Mouse (Mus musculus) limb, embryonic 12.5 days (tissue): ENCODE measurements around the gene Col19a1. TPM values are rescaled to one million over a fixed set of nuclear protein-coding genes. Genes with fewer than 3 reads are reported as not detected.

Source experiments
- ATAC-seq: fragments of 200-750 bp; cut with Nextera tagmentation; 2 replicates; pipeline ENCODE4 v1.8.0; 2017; ENCODE audit warnings: low read depth, moderate TSS enrichment; ENCODE audit not compliant: insufficient number of reproducible peaks, insufficient read depth, low FRiP score, low TSS enrichment
- H3K27ac ChIP-seq: fragments of 300-500 bp; sonication (generic); 2 replicates; pipeline ENCODE4 v1.5.1; 2016; ENCODE audit warnings: mild to moderate bottlenecking, moderate library complexity
- H3K27me3 ChIP-seq: fragments of 300-500 bp; sonication (generic); 2 replicates; pipeline ENCODE4 v1.6.1; 2016; ENCODE audit warnings: mild to moderate bottlenecking, moderate library complexity
- H3K36me3 ChIP-seq: fragments of 300-500 bp; sonication (generic); 2 replicates; pipeline ENCODE4 v1.6.1; 2016; ENCODE audit warnings: mild to moderate bottlenecking, moderate library complexity
- H3K4me1 ChIP-seq: fragments of 300-500 bp; sonication (generic); replicated peaks from 2 replicates; pipeline ENCODE4 v1.6.1; 2016
- H3K4me2 ChIP-seq: fragments of 300-500 bp; sonication (generic); 2 replicates; pipeline ENCODE4 v1.6.1; 2016; ENCODE audit warnings: mild to moderate bottlenecking, moderate library complexity
- H3K4me3 ChIP-seq: fragments of 300-500 bp; sonication (generic); replicated peaks from 2 replicates; pipeline ENCODE4 v1.5.1; 2016; ENCODE audit warnings: mild to moderate bottlenecking
- H3K9ac ChIP-seq: fragments of 300-500 bp; sonication (generic); replicated peaks from 2 replicates; pipeline ENCODE4 v1.6.1; 2016; ENCODE audit warnings: mild to moderate bottlenecking, moderate library complexity
- H3K9me3 ChIP-seq: fragments of 300-500 bp; sonication (generic); 2 replicates; pipeline ENCODE4 v1.6.1; 2016; ENCODE audit warnings: mild to moderate bottlenecking, moderate library complexity
- WGBS: fragments of 180-500 bp; shearing (Covaris S2); methylation state at CpG from one replicate; pipeline ENCODE4 v1.1.7; 2016; 5-methylcytosine and 5-hydroxymethylcytosine counted together
- polyA plus RNA-seq: library from polyadenylated mRNA; unstranded; fragments of >200 nt; fragmentation: Nextera tagmentation; extraction: Ambion mirVana; gene quantifications from 2 replicates; pipeline ENCODE4 v1.2.1, GENCODE M21; 2016

Col19a1 gene
- polyA plus RNA-seq, 1 experiment from 2014 or later, result 6.2 TPM

DNA sequence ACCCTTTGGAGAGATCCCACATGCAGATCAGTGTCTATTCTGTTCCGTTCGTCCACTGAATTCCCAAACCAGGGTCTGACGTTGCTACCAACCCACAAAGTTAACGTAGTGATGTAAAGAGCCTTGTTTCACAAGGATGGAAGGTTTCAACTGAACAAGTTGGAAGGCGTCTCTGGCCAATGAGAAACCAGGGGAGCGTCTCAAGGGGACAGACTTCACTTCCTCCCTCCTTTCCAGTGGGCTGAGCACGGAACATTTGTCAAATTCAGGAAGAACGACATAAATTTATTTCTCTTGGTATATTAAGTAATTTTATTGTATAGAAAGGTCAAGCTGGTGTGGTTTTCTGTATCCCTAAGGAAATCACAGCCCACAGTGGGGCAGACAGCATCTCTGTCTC lies 38.2 kb downstream of the Col19a1 start:
- WGBS, result 70% methylated on average over 8 of the region's 8 CpGs
- Histone ChIP-seq H3K27me3 (no peaks in the 10 kb centered on the region), H3K4me3 (no peak overlapping the region), H3K9ac (no peak overlapping the region), H3K4me2 (no peak overlapping the region), H3K27ac (no peak overlapping the region), H3K36me3 (no peaks in the 10 kb centered on the region), H3K4me1 (peaks cover 17% of the 10 kb centered on the region; the same call in 1 of the 2 replicates), H3K9me3 (no peaks in the 10 kb centered on the region)
- no peak for ATAC-seq

GRCm38 (mm10) chr1:24547574-24547973 lies 39.7 kb downstream of the Col19a1 start:
- H3K4me2 ChIP-seq, result no peak overlapping the region
- H3K27ac ChIP-seq, result no peak overlapping the region
- ATAC-seq, result no peak
- 65% methylated on average over 1 of the region's 1 CpGs for WGBS
- H3K27me3 ChIP-seq, result no peaks in the 10 kb centered on the region
- H3K4me1 ChIP-seq, result peaks cover 17% of the 10 kb centered on the region; the same call in 1 of the 2 replicates
- H3K9ac ChIP-seq, result no peak overlapping the region
- no peaks in the 10 kb centered on the region for H3K9me3 ChIP-seq
- H3K4me3 ChIP-seq, result no peak overlapping the region
- H3K36me3 ChIP-seq, result no peaks in the 10 kb centered on the region

- no peak overlapping the region for H3K9ac ChIP-seq
- no peaks in the 10 kb centered on the region for H3K36me3 ChIP-seq
- no peaks in the 10 kb centered on the region for H3K27me3 ChIP-seq
- H3K9me3 ChIP-seq, result no peaks in the 10 kb centered on the region
- no peaks in the 10 kb centered on the region for H3K4me1 ChIP-seq
- no peak overlapping the region for H3K27ac ChIP-seq
- H3K4me2 ChIP-seq, result no peak overlapping the region
- H3K4me3 ChIP-seq, result no peak overlapping the region
- no peak for ATAC-seq
- WGBS, result 80% methylated on average over 1 of the region's 1 CpGs
Measured at GRCm38 (mm10) chr1:24539852-24540251, 47.4 kb downstream of the Col19a1 start.

GRCm38 (mm10) chr1:24527194-24527593 lies 60.1 kb downstream of the Col19a1 start:
- Histone ChIP-seq H3K4me1 (no peaks in the 10 kb centered on the region), H3K4me3 (no peak overlapping the region), H3K27me3 (no peaks in the 10 kb centered on the region), H3K36me3 (no peaks in the 10 kb centered on the region), H3K9me3 (no peaks in the 10 kb centered on the region), H3K27ac (no peak overlapping the region), H3K4me2 (no peak overlapping the region), H3K9ac (no peak overlapping the region)
- ATAC-seq, result no peak
- 89% methylated on average over 2 of the region's 2 CpGs for WGBS

DNA sequence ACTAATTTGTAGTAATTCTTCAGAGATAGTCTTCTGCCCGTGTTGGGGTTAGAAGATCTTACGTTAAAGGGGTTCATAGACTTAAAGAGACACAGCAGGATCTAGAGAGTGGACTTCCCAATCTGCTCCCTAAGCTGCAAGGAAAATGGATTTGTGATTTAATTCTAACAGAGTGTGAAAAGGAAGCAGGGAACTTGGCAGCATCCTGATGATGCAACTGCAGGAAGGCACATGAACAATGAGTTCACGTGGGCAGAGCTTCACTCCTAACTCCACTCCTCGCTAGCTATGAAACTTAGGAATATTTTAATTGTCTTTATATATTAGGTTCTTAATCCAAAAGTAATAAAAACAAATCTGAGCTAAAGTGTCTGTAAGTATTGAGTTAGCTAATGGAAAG lies 69.8 kb downstream of the Col19a1 start:
- Histone ChIP-seq H3K27ac (no peak overlapping the region), H3K4me3 (no peak overlapping the region), H3K9me3 (no peaks in the 10 kb centered on the region), H3K9ac (no peak overlapping the region), H3K36me3 (no peaks in the 10 kb centered on the region), H3K4me1 (0 out of 2 replicates have a peak, but pooled peaks cover 5% of the 10 kb centered on the region), H3K27me3 (no peaks in the 10 kb centered on the region), H3K4me2 (no peak overlapping the region)
- ATAC-seq, result no peak
- WGBS, result 84% methylated on average over 4 of the region's 4 CpGs

- 74% methylated on average over 5 of the region's 5 CpGs for WGBS
- ATAC-seq, result no peak
Measured at GRCm38 (mm10) chr1:24515341-24515740, 71.9 kb downstream of the Col19a1 start.

DNA sequence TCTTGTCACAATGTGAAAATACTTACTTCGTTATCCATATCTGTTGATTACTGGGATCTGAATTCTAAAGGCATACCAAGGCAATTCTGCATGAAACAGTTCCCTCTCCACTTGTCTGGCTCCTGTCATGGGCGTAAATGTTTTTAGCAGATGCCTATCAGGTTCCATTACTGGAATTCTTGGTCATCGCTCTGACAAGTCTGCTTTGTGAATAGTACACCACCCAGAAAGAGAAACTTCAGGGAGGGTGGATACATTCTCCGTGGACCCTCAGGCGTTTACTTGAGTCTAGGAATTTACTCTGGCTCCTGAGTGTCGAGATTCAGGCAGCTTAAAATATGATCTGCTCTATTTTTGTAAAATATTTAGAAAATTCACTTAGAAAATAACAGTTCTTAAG lies 75.7 kb downstream of the Col19a1 start:
- Histone ChIP-seq H3K27me3 (no peaks in the 10 kb centered on the region), H3K4me1 (no peaks in the 10 kb centered on the region), H3K27ac (no peak overlapping the region), H3K36me3 (no peaks in the 10 kb centered on the region), H3K4me2 (no peak overlapping the region), H3K9me3 (no peaks in the 10 kb centered on the region), H3K4me3 (no peak overlapping the region), H3K9ac (no peak overlapping the region)
- WGBS, result 66% methylated on average over 6 of the region's 6 CpGs
- no peak for ATAC-seq

More at GRCm38 (mm10) chr1:24515341-24515740, 71.9 kb downstream of the Col19a1 start:
- H3K27ac ChIP-seq, result no peak overlapping the region
- no peak overlapping the region for H3K4me3 ChIP-seq
- H3K9ac ChIP-seq, result no peak overlapping the region
- no peaks in the 10 kb centered on the region for H3K9me3 ChIP-seq
- H3K4me1 ChIP-seq, result 0 out of 2 replicates have a peak, but pooled peaks cover 5% of the 10 kb centered on the region
- H3K36me3 ChIP-seq, result no peaks in the 10 kb centered on the region
- no peak overlapping the region for H3K4me2 ChIP-seq
- H3K27me3 ChIP-seq, result no peaks in the 10 kb centered on the region

- H3K27ac ChIP-seq, result no peak overlapping the region
- no peaks in the 10 kb centered on the region for H3K4me1 ChIP-seq
- H3K36me3 ChIP-seq, result no peaks in the 10 kb centered on the region
- ATAC-seq, result no peak
- no peak overlapping the region for H3K9ac ChIP-seq
- no peaks in the 10 kb centered on the region for H3K9me3 ChIP-seq
- 88% methylated on average over 4 of the region's 4 CpGs for WGBS
- no peak overlapping the region for H3K4me2 ChIP-seq
- H3K4me3 ChIP-seq, result no peak overlapping the region
- no peaks in the 10 kb centered on the region for H3K27me3 ChIP-seq
Measured at GRCm38 (mm10) chr1:24495400-24495799, 91.9 kb downstream of the Col19a1 start.

- Histone ChIP-seq H3K36me3 (no peaks in the 10 kb centered on the region), H3K4me3 (no peak overlapping the region), H3K9me3 (no peaks in the 10 kb centered on the region), H3K9ac (no peak overlapping the region), H3K4me2 (no peak overlapping the region), H3K27me3 (no peaks in the 10 kb centered on the region), H3K27ac (no peak overlapping the region), H3K4me1 (no peaks in the 10 kb centered on the region)
- peak; percentile 47; the same call in 1 of the 2 replicates for ATAC-seq
- 47% methylated on average over 5 of the region's 5 CpGs for WGBS
Measured at GRCm38 (mm10) chr1:24484161-24484560, 103.1 kb downstream of the Col19a1 start.

DNA sequence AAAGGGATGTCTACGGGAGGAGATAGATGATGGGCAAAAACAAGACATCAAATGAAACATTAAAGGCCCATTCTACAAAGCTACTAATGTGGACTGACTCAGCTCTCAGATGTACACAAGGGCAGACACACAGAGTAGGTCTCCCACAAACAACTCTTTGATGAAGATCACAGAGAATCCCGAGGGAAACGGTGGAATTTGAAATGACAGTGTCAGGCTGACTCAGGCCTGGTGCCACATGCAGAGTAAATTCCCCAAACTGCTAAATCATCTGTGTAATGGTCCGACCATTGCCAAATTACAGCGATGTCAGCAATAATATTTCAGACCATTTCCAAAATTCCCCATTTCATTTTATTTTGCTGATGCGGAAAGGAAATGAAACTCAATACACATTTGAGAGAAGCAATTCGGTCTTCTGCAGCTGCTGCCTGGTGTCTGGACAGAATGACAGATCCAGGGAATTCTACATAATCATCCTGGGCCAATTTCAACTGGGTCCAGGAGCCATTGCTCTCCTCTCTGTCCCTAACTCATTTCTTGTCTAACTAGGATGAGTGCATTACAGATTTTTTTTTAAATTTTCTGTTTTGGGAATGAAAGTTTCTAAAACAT lies 116.1 kb downstream of the Col19a1 start:
- Histone ChIP-seq H3K4me3 (no peak overlapping the region), H3K27me3 (no peaks in the 10 kb centered on the region), H3K27ac (no peak overlapping the region), H3K9me3 (no peaks in the 10 kb centered on the region), H3K4me1 (peaks cover 11% of the 10 kb centered on the region; the same call in 1 of the 2 replicates), H3K4me2 (no peak overlapping the region), H3K9ac (no peak overlapping the region), H3K36me3 (no peaks in the 10 kb centered on the region)
- 66% methylated on average over 7 of the region's 7 CpGs for WGBS
- ATAC-seq, result no peak

- no peak for ATAC-seq
Measured at GRCm38 (mm10) chr1:24470633-24471032, 116.6 kb downstream of the Col19a1 start.

GRCm38 (mm10) chr1:24461305-24461887 lies 125.9 kb downstream of the Col19a1 start:
- no peak overlapping the region for H3K9ac ChIP-seq
- H3K27ac ChIP-seq, result no peak overlapping the region
- H3K9me3 ChIP-seq, result no peaks in the 10 kb centered on the region
- 0 out of 2 replicates have a peak, but pooled peaks cover 3% of the 10 kb centered on the region for H3K4me1 ChIP-seq
- 67% methylated on average over 3 of the region's 3 CpGs for WGBS
- no peak overlapping the region for H3K4me3 ChIP-seq
- no peaks in the 10 kb centered on the region for H3K27me3 ChIP-seq
- no peak overlapping the region for H3K4me2 ChIP-seq
- no peak for ATAC-seq
- no peaks in the 10 kb centered on the region for H3K36me3 ChIP-seq

More at GRCm38 (mm10) chr1:24470633-24471032, 116.6 kb downstream of the Col19a1 start:
- H3K4me3 ChIP-seq, result no peak overlapping the region
- H3K27me3 ChIP-seq, result no peaks in the 10 kb centered on the region
- H3K9me3 ChIP-seq, result no peaks in the 10 kb centered on the region
- WGBS, result 71% methylated on average over 5 of the region's 5 CpGs
- H3K36me3 ChIP-seq, result no peaks in the 10 kb centered on the region
- H3K9ac ChIP-seq, result no peak overlapping the region
- H3K4me1 ChIP-seq, result peaks cover 11% of the 10 kb centered on the region; the same call in 1 of the 2 replicates
- no peak overlapping the region for H3K27ac ChIP-seq
- H3K4me2 ChIP-seq, result no peak overlapping the region
